Mouse (Mus musculus) forebrain, embryonic 14.5 days (tissue): ENCODE results near the gene Vti1b. TPM values are rescaled to one million over a fixed set of nuclear protein-coding genes. Genes with fewer than 3 reads are reported as not detected.

Source experiments
- ATAC-seq: fragments of 200-750 bp; cut with Nextera tagmentation; 2 replicates; pipeline ENCODE4 v1.8.0; 2017; ENCODE audit warnings: mild to moderate bottlenecking, moderate library complexity
- DNase-seq: peaks from one replicate; pipeline ENCODE4 v3.0.0-alpha.2; 2015; ENCODE audit warnings: low spot score
- H3K27ac ChIP-seq: fragments of 300-500 bp; sonication (generic); 2 replicates; pipeline ENCODE4 v1.5.1; 2014; ENCODE audit warnings: low read depth, mild to moderate bottlenecking, control low read depth, low read length, moderate library complexity
- H3K27me3 ChIP-seq: fragments of 300-500 bp; sonication (generic); replicated peaks from 2 replicates; pipeline ENCODE4 v1.6.1; 2014; ENCODE audit warnings: low read length, control low read depth, mixed read lengths; ENCODE audit not compliant: control insufficient read depth, insufficient read depth
- H3K36me3 ChIP-seq: fragments of 300-500 bp; sonication (generic); 2 replicates; pipeline ENCODE4 v1.6.1; 2014; ENCODE audit warnings: low read length, control low read depth; ENCODE audit not compliant: control insufficient read depth, insufficient read depth
- H3K4me1 ChIP-seq: fragments of 300-500 bp; sonication (generic); 2 replicates; pipeline ENCODE4 v1.6.1; 2014; ENCODE audit warnings: antibody characterized with exemption, low read length, control low read depth; ENCODE audit not compliant: control insufficient read depth, insufficient read depth
- H3K4me2 ChIP-seq: fragments of 300-500 bp; sonication (generic); 2 replicates; pipeline ENCODE4 v1.6.1; 2014; ENCODE audit warnings: mild to moderate bottlenecking, control low read depth, low read length
- H3K4me3 ChIP-seq: fragments of 300-500 bp; sonication (generic); 2 replicates; pipeline ENCODE4 v1.5.1; 2014; ENCODE audit warnings: low read depth, low read length, control low read depth
- H3K9ac ChIP-seq: fragments of 300-500 bp; sonication (generic); 2 replicates; pipeline ENCODE4 v1.6.1; 2014; ENCODE audit warnings: mild to moderate bottlenecking, low read length, control low read depth, moderate library complexity
- H3K9me3 ChIP-seq: fragments of 300-500 bp; sonication (generic); replicated peaks from 2 replicates; pipeline ENCODE4 v1.6.1; 2016; ENCODE audit warnings: low read length, control low read depth, mixed read lengths; ENCODE audit not compliant: control insufficient read depth
- WGBS: fragments of 180-500 bp; shearing (Covaris S2); extraction: QIAGEN DNeasy Blood & Tissue Kit; methylation state at CpG from one replicate; pipeline ENCODE4 v1.1.7; 2014; 5-methylcytosine and 5-hydroxymethylcytosine counted together
- polyA plus RNA-seq: library from polyadenylated mRNA; unstranded; fragments of >200 nt; fragmentation: Nextera tagmentation; extraction: Ambion mirVana; gene quantifications from 2 replicates; pipeline ENCODE4 v1.2.1, GENCODE M21; 2014

Vti1b gene
- polyA plus RNA-seq = 133 and 149 TPM in 2 replicates

GRCm38 (mm10) chr12:79172019-79172941 is at the start of gene Vti1b:
Gene Vti1b, minus strand, starts transcription at chr12:79172667.
- peak; percentile 98 for ATAC-seq
- WGBS = under 1% methylated on average over 68 of the region's 73 CpGs

GRCm38 (mm10) chr12:79217511-79217910 is 45.0 kb upstream of the Vti1b start:
- Histone ChIP-seq H3K4me2 (no peak overlapping the region), H3K27me3 (no peaks in the 10 kb centered on the region), H3K4me3 (no peak overlapping the region), H3K9ac (no peak overlapping the region), H3K4me1 (no peaks in the 10 kb centered on the region), H3K9me3 (no peaks in the 10 kb centered on the region), H3K27ac (no peak overlapping the region), H3K36me3 (no peaks in the 10 kb centered on the region)
- ATAC-seq = no peak
- WGBS = 75% methylated on average over 5 of the region's 5 CpGs
- no peak for DNase-seq

More at GRCm38 (mm10) chr12:79172019-79172941, at the start of gene Vti1b:
- peaks cover 25% of the 10 kb centered on the region for H3K36me3 ChIP-seq
- H3K9ac ChIP-seq = peak within 1 kb of the TSS; percentile 87
- peak; percentile 93 for DNase-seq
- H3K4me1 ChIP-seq = peaks cover 5% of the 10 kb centered on the region; the same call in 1 of the 2 replicates
- peak within 1 kb of the TSS; percentile 92 for H3K27ac ChIP-seq
- H3K27me3 ChIP-seq = no peaks in the 10 kb centered on the region
- H3K4me3 ChIP-seq = peak within 1 kb of the TSS; percentile 88
- no peaks in the 10 kb centered on the region for H3K9me3 ChIP-seq
- H3K4me2 ChIP-seq = peak within 1 kb of the TSS; percentile 62

- Histone ChIP-seq H3K9ac (no peak overlapping the region), H3K4me3 (no peak overlapping the region), H3K27ac (no peak overlapping the region), H3K36me3 (no peaks in the 10 kb centered on the region), H3K4me2 (no peak overlapping the region), H3K27me3 (no peaks in the 10 kb centered on the region), H3K4me1 (no peaks in the 10 kb centered on the region), H3K9me3 (no peaks in the 10 kb centered on the region)
- no peak for ATAC-seq
- DNase-seq = no peak
- WGBS = 91% methylated on average over 8 of the region's 8 CpGs
Observed at GRCm38 (mm10) chr12:79211447-79211846, 39.0 kb upstream of the Vti1b start.

GRCm38 (mm10) chr12:79208703-79209464 is 36.4 kb upstream of the Vti1b start, which contains the start of gene Rdh12:
Gene Rdh12, plus strand, starts transcription at chr12:79208914.
- H3K4me3 ChIP-seq = peak within 1 kb of the TSS; percentile 41
- no peak within 1 kb of the TSS for H3K27ac ChIP-seq
- H3K36me3 ChIP-seq = no peaks in the 10 kb centered on the region
- DNase-seq = peak; percentile 64
- H3K4me1 ChIP-seq = no peaks in the 10 kb centered on the region
- peak within 1 kb of the TSS; percentile 70 for H3K4me2 ChIP-seq
- H3K27me3 ChIP-seq = no peaks in the 10 kb centered on the region
- peak; percentile 80; the same call in 1 of the 2 replicates for ATAC-seq
- peak within 1 kb of the TSS; percentile 45 for H3K9ac ChIP-seq
- 5% methylated on average over 13 of the region's 13 CpGs for WGBS
- H3K9me3 ChIP-seq = no peaks in the 10 kb centered on the region

- ATAC-seq (no peak), DNase-seq (no peak)
- H3K9ac ChIP-seq = no peak overlapping the region
- no peaks in the 10 kb centered on the region for H3K27me3 ChIP-seq
- H3K27ac ChIP-seq = no peak overlapping the region
- no peaks in the 10 kb centered on the region for H3K36me3 ChIP-seq
- H3K9me3 ChIP-seq = no peaks in the 10 kb centered on the region
- H3K4me2 ChIP-seq = no peak overlapping the region
- H3K4me3 ChIP-seq = no peak overlapping the region
- H3K4me1 ChIP-seq = no peaks in the 10 kb centered on the region
- WGBS = 82% methylated on average over 3 of the region's 3 CpGs
Observed at GRCm38 (mm10) chr12:79201882-79202281, 29.4 kb upstream of the Vti1b start.

GRCm38 (mm10) chr12:79197105-79197504 is 24.6 kb upstream of the Vti1b start:
- no peaks in the 10 kb centered on the region for H3K4me1 ChIP-seq
- H3K4me2 ChIP-seq = no peak overlapping the region
- no peak overlapping the region for H3K27ac ChIP-seq
- no peaks in the 10 kb centered on the region for H3K9me3 ChIP-seq
- H3K4me3 ChIP-seq = no peak overlapping the region
- no peak overlapping the region for H3K9ac ChIP-seq
- ATAC-seq = no peak
- H3K36me3 ChIP-seq = no peaks in the 10 kb centered on the region
- 87% methylated on average over 5 of the region's 5 CpGs for WGBS
- no peaks in the 10 kb centered on the region for H3K27me3 ChIP-seq
- no peak for DNase-seq

GRCm38 (mm10) chr12:79193441-79193840 is 21.0 kb upstream of the Vti1b start:
- Histone ChIP-seq H3K27me3 (no peaks in the 10 kb centered on the region), H3K27ac (no peak overlapping the region), H3K4me3 (no peak overlapping the region), H3K4me2 (no peak overlapping the region), H3K9ac (no peak overlapping the region), H3K36me3 (no peaks in the 10 kb centered on the region; the same call in 1 of the 2 replicates), H3K9me3 (no peaks in the 10 kb centered on the region), H3K4me1 (peaks cover 7% of the 10 kb centered on the region; the same call in 1 of the 2 replicates)
- 3% methylated on average over 3 of the region's 3 CpGs for WGBS
- no peak for ATAC-seq
- peak; percentile 64 for DNase-seq

GRCm38 (mm10) chr12:79192193-79192592 is 19.7 kb upstream of the Vti1b start, which contains the start of gene Rdh11:
Gene Rdh11, minus strand, starts transcription at chr12:79192293.
- Histone ChIP-seq H3K36me3 (peaks cover 12% of the 10 kb centered on the region), H3K9ac (peak within 1 kb of the TSS; percentile 78), H3K4me2 (peak within 1 kb of the TSS; percentile 86), H3K4me3 (peak within 1 kb of the TSS; percentile 70), H3K27me3 (no peaks in the 10 kb centered on the region), H3K4me1 (peaks cover 7% of the 10 kb centered on the region; the same call in 1 of the 2 replicates), H3K27ac (peak within 1 kb of the TSS; percentile 66), H3K9me3 (no peaks in the 10 kb centered on the region)
- DNase-seq (no peak), ATAC-seq (no peak)
- 70% methylated on average over 6 of the region's 6 CpGs for WGBS
